Mouse (Mus musculus) left cerebral cortex, postnatal 25 days (tissue): ENCODE measurements around the gene Emc1. TPM values are rescaled to one million over a fixed set of nuclear protein-coding genes. Genes with fewer than 3 reads are reported as not detected.
"Not testable (repeated sequence)": the region's sequence is repeated elsewhere in the genome, so short reads cannot be mapped to it uniquely, and the experiment has no call there.

Experiments
- DNase-seq, 2 experiments: peaks; one replicate each; pipeline ENCODE4 v3.0.0; 2022; ENCODE audit warnings: low spot score in 2 of 2, mixed read lengths in 1 of 2
- intact Hi-C: fragments of 180-260 bp; cut with DNase I; formaldehyde crosslinking; loops from one replicate; pipeline ENCODE4 v1.15.1; 2025
- total RNA-seq, 2 experiments: library from RNA; stranded (reverse); gene quantifications; 2 replicates each; pipeline ENCODE4 v1.2.3; 2021

Emc1 gene
- total RNA-seq, 2 experiments from 2014 or later, result 80.2 to 86.8 TPM

DNA sequence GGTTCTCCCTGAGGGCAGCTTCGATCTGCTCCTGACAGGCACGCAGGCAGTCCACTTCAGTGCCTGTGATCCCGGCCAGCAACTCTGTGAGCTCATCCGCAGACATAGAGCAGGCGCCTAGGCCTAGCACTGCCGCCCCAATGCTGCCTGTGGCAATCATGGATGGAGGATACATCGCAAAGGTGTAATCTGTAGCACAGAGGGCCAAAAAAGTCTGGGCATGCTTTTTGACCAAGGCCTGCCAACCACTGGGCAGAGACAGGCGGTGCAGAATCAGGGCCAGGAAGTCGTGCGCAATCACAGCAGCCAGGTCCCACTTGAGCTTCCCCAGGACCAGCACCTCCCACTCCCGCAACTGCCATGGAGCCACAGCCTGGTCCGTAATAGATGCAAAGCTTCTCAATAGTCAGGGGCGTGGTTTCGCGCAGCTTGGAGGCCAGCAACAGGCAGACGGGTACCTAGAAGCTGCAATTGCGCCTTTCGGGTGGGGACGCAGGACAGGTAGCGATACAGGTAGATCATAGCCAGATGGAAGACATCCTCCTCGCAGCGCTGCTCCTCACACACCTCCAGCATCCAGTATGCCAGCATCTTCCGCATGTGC, 6.9 kb upstream of the Emc1 start:
- intact Hi-C loops, result no loop called here
- DNase-seq, result no peak

DNA sequence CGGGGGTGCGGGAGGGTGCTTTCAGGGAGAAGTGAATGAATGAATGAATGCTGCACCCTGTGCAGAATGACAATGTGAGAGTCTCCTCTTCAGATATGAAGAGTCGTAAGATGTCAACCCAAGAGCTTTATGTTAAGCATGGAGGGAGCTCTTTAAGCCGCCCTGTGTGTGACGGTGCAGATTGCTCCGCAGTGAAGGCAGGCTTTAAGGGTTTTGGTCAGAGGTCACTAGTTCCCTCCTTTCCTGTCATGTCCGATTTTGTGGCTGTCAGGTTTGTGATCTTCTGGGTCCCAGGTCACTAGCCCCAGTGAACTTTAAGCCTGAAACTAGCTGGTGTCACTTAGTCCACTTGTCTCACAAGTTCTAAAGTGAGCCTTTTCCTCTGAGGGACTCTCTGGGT, 445 bp downstream of the Emc1 start:
- DNase-seq, result no peak
- intact Hi-C loops, result loop anchor here (1.0 kb wide), 2 partner anchors 27 to 43 kb away; partner anchors contain the start of genes Akr7a5 and Pqlc2

DNA sequence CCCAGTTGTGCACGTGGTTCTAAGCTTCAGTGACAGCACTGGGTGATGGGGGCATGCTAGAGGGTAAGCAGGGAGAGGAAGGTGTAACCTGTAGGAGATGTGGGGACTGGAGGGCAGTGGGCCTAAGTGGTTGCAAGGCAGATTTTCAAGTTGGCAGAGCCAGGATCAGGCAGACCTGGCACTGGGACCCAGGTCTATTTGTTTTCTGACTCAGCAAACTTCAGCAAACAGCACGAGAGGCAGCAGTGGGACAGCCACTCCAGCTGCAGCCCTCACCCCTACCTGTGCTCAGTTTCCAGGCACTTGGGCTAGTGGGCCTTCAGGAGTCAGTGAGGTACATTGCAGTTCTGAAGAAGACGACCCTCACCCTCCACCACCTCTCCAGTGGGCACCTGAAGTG, 4.8 kb downstream of the Emc1 start:
- intact Hi-C loops, result no loop called here
- DNase-seq, result no peak

DNA sequence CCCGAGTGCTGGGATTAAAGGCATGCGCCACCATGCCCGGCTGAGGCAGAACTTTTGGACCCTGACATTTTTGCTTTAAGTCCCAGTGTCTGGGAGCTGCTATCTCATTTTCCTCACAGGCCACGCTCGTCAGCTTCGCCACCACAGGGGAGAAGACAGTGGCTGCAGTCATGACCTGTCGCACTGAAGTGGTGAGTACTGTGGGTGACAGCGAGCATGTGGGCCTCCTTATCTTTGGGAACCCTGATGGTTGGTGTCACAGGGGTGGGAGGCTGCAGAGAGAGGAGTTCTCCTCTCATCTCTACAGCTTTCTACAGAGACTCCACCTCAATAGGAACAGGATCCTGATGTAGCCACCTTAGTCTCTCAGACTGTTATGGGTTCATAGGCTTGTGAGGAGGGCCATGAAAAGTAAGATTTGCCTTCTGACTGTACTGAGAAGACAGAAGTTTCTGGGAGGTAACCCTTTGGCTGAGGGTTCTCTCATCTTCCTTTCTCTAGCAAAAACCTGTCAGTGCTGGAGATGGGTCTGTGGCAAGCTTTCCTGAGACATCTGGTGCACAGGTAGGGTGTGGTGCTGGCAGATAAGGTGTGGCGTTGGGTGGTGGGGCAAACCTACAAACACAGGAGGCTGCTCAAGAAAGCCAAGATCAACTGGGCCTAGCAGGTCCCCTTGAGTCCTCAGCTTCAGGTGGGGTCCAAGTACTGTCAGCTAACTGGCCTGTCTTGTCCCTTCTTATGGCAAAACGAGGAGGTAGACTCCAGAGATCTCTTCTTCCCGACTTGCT, 8.6 kb downstream of the Emc1 start:
- intact Hi-C loops, result no loop called here

DNA sequence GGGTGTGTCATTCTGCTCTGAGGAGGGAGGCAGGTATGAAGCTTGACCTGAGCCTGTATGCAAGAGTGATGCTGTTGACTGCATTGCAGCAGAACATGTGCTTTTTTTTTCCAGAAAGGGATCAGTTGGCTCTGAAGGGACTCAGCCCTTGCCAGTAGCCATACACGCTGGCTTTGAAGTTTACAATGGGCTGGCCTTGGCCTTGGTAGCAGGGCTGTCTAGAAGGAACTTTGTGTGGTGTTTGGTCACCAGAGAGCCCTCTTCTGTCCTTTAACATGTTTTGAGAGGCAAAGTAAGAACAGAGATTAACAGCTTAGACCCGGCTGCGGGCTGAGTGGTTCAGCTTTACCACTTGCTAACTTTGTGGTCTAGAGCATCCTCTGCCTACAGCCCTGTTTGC, 14.9 kb downstream of the Emc1 start:
- intact Hi-C loops, result no loop called here
- DNase-seq, result no peak

More for the DNA sequence above, 8.6 kb downstream of the Emc1 start:
- DNase-seq, result no peak

DNA sequence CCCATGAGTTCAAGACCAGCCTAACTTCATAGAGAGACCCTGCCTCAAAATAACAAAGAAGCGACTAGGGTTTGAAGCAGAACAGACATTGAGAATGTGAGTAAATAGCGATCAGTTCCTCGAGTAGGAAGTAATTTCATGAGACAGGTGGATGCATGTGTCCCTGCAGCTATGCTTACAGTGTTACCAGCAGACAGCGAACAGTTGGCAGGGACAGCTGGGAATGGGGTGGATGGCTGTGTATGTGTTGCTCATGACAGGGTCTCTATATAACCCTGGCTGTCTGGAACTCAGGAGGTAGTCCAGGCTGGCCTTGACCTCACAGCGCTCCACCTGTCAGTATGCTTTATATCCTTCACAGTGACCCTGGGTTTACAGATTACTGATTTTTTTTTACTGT, 15.7 kb downstream of the Emc1 start:
- DNase-seq, result no peak
- intact Hi-C loops, result no loop called here

DNA sequence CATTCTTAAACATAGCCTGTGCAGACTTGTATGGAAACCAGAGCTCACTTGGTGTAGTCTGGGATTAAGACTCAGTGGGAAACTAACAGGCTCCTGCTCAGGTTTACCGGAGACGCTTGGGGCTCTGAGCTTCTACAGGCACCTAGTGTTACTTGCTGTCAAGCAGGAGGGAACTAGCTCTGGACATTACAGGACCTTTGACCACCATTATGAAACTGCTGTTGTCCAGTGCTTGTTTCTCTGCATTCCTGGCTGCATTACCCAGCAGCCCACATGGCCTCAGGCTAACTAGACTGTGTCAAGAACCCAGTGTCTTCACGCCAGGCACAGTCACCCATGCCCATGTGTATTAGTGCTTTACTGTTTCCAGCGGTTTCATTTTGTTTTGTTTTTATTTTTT, 20.7 kb downstream of the Emc1 start:
- intact Hi-C loops, result no loop called here
- DNase-seq, result no peak

DNA sequence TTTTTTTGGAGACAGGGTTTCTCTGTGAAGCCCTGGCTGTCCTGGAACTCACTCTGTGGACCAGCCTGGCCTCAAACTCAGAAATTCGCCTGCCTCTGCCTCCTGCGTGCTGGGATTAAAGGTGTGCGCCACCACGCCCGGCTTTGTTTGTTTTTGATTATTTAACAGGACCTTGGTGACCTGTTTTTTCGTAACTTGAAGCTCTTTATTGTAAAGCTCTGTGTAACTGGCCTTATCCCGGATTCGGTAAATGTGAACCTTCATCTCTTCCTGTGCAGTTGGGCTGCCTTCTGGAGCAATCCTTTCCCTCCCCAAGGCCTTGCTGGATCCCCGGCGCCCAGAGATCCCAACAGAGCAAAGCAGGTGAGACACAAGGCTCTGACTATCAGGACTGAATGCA, 21.1 kb downstream of the Emc1 start:
- DNase-seq, result no peak
- intact Hi-C loops, result no loop called here

DNA sequence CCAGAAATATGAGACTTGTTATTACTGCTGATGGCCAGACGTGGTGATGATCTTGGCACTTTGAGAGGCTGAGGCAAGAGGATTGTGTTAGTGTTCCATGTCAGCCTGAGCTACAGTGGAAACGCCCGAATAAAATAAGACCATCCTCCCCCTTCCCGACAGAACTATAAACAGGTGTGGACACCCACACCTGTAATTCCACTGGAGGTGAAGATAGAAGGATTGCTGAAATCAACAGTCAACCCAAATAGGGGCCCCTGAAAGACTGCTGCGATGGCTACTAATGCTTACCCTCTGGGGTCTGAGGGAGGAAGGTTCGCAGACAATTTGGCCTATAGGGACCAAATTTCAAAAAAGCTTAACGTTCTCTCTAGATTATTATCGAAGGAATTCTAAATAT, 27.3 kb downstream of the Emc1 start:
- DNase-seq, result no peak
- intact Hi-C loops, result loop anchor here (1.0 kb wide), 1 partner anchor 27 kb away; the partner anchor contains the start of genes Emc1, Mrto4 and Ubr4

DNA sequence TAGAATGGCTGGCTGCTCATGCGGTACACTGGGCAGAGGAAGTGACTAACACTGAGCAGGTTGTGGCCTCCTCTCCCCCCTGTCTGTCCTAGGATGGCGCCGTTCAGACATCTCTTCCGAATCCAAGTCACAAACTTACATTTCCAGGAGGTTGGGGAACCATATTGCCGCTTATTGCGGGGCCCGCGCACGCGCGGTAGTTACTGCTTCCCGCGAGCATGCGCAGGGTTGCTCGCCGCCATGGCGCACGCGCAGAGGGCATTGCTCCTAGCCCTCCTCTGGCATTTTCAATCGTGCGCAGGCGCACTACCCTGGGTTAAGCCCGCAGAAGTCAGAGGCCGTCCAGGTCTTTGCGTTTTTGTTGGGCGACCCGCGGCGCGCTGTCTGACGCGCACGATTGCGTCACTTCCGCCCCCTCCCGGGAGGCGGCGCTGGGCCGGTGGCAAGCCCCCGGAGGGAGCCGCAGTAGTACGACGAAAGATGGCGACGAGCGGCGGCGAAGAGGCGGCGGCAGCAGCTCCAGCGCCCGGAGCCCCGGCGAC, 27.9 kb downstream of the Emc1 start:
- intact Hi-C loops, result loop anchor here (1.0 kb wide), 1 partner anchor 28 kb away; the partner anchor contains the start of genes Emc1, Mrto4 and Ubr4
- peak; percentile 100 for DNase-seq

DNA sequence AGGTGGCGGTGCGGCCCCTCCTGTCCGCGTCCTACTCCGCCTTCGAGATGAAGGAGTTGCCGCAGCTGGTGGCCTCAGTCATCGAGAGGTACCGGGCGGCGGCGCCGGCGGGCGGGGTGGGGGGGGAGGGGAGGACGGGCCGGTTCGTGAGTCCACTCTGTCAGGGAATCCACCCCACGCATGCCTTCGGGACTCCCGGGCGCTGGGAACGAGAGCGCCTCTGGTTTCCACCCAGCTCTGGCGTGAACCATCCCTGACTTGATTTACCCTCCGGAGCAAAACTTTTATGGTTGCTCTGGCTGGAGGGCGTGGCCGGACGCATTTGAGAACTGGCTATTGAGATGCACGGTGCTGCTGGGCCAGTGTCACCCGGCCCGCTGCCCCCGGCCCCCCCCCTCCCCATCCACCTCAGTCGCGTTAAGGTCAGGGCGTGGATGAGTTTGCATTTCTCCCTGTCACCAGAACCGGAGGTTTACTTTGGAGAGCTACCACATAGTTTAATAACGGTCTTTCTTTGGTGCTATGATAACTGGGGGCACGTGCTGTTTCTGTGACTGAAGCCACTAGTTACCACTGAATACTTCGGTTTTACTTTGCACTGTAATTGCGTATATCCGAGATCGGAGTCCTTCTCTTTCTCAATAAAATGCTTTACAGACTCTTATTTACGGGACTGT, 28.5 kb downstream of the Emc1 start:
- intact Hi-C loops, result loop anchor here (1.0 kb wide), 1 partner anchor 29 kb away; the partner anchor contains the start of genes Emc1, Mrto4 and Ubr4
- DNase-seq, result no peak

DNA sequence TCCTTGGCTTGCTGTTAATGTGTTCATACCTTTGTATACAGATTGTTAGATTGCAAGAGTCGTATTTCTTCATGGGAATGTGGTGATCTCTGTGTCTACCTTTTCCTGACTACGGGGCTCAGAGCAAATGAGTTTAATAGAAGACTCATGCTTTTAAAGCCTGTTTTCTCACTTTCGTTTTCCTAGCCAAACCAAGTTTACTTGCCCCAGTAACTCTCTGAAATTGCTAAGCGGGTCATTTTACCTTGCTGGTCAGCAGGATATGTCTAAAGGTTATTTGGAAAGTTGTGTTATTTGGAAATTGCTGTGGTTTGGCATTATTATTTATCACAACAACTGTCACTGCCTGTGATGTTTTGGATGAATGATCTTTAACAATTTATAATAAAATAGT, 29.1 kb downstream of the Emc1 start:
- DNase-seq, result no peak
- intact Hi-C loops, result no loop called here

DNA sequence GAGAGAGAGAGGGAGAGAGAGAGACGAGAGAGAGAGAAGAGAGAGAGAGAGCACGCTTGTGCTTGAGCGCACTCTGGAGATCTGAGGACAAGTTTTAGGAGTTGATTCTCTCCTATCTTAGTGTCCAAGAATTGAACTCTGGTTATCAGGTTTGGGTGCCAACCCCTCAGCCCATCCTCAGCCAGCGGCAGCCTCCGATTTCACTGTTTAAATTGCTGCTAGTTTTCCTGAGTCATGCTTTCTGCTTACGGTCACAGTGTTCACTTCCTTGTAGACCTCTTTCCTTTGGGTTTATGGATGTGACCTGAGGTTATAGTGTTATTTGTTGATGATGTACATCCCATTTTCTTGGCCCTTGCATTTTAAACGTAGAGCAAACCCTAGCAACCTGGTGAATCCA, 29.8 kb downstream of the Emc1 start:
- no peak for DNase-seq
- intact Hi-C loops, result no loop called here

DNA sequence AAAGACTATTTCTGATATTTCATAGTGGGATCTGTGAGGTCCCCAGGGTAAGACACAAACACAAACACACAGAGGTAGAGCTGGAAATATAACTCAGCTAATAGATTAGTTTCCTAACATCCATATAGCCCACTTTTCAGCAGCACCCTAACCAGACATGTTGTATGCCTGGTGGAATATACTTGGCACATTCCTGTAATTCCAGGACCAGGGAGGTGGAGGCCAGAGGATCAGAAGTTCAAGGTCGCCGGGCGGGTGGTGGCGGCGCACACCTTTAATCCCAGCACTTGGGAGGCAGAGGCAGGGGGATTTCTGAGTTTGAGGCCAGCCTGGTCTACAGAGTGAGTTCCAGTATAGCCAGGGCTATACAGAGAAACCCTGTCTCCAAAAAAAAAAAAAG, 33.5 kb downstream of the Emc1 start:
- intact Hi-C loops, DNase-seq: not testable (repeated sequence)

DNA sequence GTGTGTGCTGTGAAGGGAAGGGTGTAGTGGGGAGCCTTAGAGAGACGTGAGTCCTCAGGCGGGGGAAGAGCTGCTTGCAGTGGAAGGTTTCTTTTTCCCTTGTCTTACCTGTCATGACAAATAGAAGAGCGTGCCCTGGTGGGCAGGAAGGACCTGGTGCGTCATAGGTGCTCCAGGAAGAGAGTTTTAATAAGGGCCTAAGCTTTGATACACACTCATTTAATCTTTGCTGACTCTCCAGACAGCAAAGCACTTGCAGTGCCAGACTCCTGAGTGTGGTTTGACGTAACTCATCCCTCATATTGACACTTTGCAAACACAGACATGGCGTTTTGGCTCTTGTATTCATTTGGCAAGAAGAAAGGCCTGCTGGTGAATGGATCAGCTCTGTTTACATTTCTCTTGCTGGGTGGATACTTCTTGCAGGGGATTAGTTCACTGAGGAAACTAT, 34.5 kb downstream of the Emc1 start:
- intact Hi-C loops, result no loop called here
- DNase-seq, result no peak

DNA sequence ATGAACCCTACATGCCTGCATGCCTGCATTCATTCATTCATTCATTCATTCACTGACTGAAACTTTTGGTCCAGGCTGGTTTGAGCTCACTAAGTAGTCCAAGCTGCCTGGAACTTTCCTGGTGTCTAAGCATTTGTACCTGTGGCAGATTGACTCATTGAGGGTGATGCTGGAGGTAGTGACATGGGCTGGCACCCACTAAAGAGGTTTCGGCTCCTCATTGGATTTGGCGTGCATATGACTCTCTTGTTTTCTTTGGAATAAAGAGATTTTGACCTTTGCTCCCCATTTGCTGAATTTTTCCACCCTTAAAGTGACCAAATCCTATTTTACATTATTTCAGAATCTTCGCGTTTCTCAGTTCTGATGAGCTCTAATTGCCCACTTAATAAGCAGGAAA, 37.2 kb downstream of the Emc1 start:
- no peak for DNase-seq
- intact Hi-C loops, result no loop called here

DNA sequence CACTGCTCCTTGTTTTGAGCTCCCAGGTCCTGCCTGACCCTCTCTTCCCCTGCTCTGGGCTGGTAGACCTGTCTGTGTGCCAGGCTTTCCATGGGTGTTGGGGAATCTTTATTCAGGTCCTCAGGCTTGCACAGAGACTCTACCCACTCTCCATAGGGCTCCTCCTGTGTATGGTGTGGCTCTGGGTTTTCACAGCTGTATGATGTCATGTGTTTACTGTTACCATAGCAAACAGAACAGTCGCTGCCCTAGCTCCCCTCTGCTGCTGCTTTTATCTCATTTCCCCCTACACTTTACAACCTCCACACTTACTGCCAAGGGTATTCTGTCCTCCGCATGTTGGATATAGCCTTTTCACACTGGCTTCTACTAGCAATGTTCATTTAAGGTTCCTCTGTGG, 43.0 kb downstream of the Emc1 start:
- intact Hi-C loops, result no loop called here

DNA sequence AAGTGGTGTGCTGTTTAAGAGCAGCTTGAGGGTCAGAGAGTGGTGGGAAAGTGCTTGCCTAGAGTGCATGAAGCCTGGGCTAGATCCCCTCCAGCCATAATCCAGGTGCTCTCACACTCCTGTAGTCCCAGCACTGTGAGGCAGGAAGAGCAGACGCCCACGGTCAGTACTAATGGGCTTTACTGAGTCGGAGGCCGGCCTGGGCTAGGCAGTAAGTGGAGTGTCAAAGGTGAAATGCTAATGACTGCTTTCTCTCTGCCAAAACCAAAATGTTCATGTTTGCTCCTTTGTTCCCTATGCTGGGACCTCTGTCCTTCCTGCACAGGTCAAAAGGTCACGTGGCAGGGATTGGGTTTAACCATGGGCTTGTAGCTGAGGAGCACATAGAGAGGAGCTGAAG, 48.1 kb downstream of the Emc1 start:
- intact Hi-C loops, result no loop called here
- no peak for DNase-seq

More for the DNA sequence above, 43.0 kb downstream of the Emc1 start:
- no peak for DNase-seq

DNA sequence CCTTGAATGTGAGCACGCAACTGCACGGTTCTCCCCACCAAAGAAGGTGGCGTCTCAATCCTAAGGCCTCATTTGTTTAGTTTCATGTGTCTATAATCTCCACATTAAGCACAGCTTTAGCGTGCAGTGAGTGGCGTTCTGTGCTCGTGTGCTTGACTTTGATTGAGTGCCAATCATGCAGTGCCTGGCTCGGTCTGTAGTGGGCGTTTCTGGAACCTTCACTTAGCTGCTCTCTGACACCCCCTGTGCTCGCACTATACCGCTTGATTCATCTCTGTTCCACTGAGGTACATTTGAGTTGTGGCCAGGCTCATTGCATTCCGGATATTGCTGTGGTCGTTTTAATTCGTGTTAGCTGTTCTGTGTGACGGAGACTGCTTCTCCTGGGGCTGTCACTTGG, 50.8 kb downstream of the Emc1 start:
- DNase-seq, result no peak
- intact Hi-C loops, result no loop called here

DNA sequence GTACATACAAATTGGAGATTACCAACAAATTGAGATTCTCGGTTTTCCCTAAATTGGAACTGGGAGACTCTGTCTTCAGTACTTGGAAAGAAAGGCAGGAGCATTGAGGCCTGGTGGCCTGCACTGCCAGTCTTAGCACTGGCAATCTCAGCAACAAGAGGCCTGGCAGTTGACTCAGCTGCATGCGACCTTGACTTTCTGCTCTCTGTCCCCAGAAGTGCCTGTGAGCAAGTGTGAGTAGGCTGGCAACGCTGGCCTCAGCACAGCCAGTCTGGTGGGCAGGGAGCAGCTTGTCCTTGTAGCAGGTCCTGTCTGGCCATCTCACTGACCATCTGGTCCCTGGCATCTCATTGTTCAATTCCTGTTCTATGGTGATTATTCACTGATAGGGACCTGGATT, 59.0 kb downstream of the Emc1 start:
- intact Hi-C loops, result no loop called here
- no peak for DNase-seq
